Mouse (Mus musculus) ES-E14 (cell line): ENCODE results near the gene Atp7b.

Experiments used
- HCFC1 ChIP-seq: IDR thresholded peaks from 2 replicates; pipeline ENCODE4 v1.6.1; 2012; ENCODE audit warnings: low read length, inconsistent platforms, borderline replicate concordance; ENCODE audit not compliant: insufficient read depth
- ZNF384 ChIP-seq: IDR thresholded peaks from 2 replicates; pipeline ENCODE4 v1.6.1; 2012; ENCODE audit warnings: low read depth, low read length, inconsistent platforms

- no peak for TF ChIP-seq HCFC1
- no peak for TF ChIP-seq ZNF384
These were observed 46.9 kb downstream of the Atp7b start for GRCm38 (mm10) chr8:22013034-22013707.
